Mouse (Mus musculus) telencephalon, adult 2 months (tissue): ENCODE data around the gene Clta.
A peak's percentile ranks its signal among the peaks of the same experiment; 100 is the strongest.

Source experiments
- DNase-seq: peaks from one replicate; pipeline ENCODE4 v3.0.0-alpha.2; 2011; ENCODE audit warnings: low read depth, low spot score

The Clta gene

GRCm38 (mm10) chr4:43980236-43980635 lies 24.0 kb upstream of the Clta start:
- DNase-seq = no peak

DNA sequence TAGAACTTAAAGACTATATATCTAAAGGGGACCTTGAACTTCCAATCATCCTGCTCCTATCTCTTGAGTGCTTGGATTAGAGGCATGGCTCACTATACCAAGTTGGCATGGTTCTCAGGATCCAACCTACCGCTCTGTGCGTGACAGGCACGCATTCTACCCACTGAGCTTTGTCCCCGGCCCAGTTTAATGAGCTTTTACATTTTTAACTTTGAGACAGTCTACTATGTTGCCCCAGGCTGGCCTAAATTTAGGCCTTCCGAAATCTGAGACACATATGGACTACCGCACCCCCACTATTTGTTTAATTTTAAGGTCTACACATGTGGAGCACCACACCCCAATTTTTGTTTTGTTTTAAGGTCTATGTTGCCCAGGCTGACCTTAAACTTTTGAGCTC lies 23.4 kb upstream of the Clta start:
- DNase-seq = no peak

DNA sequence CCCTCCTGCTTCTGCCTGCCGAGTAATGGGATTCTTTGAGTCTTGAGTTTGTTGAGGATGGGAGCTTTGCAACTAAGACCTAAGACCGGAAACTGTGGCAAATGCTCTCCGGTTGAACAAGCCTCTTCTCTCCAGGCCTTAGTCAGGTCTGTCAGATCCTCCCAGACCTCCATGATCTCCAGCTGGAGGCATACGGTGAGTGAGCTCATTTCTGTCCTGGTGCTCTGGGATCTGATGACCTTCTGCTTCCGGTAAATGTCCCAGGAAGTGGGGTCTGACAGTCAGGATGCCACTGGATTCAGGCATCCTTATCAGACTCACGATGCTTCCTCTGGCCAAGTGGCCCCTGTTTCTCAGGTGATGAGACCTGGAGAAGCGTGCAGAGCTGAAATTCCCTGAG lies 23.0 kb upstream of the Clta start:
- DNase-seq = no peak

GRCm38 (mm10) chr4:43982053-43982732 lies 22.1 kb upstream of the Clta start:
- peak; percentile 60 for DNase-seq

DNA sequence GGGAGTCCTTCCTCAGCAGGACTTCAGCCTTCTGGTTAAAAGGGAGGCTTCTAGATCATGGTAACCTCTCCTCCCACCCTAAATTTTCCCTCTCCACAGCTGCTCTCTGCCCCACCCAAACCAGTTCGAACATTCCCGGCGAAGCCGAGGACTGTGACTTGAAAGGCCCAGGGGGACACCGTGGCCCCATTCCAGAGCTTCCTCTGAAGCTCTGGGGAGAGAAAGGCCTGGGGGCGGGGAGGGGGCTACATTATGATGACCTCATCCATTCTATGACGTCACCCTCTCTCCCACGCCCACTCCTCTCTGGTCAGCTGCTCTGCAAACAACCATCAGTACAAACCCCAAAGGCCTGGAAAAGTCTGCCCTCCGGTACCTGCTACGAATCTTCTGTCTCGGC lies 21.1 kb upstream of the Clta start, which contains the start of gene Ccin:
Gene Ccin (plus strand): TSS at position 303 of the 400 bp plus-strand sequence.
- DNase-seq = no peak

- no peak for DNase-seq
These were observed 20.5 kb upstream of the Clta start for GRCm38 (mm10) chr4:43983756-43984155.

- DNase-seq = no peak
These were observed 19.9 kb upstream of the Clta start for GRCm38 (mm10) chr4:43984326-43984725.

DNA sequence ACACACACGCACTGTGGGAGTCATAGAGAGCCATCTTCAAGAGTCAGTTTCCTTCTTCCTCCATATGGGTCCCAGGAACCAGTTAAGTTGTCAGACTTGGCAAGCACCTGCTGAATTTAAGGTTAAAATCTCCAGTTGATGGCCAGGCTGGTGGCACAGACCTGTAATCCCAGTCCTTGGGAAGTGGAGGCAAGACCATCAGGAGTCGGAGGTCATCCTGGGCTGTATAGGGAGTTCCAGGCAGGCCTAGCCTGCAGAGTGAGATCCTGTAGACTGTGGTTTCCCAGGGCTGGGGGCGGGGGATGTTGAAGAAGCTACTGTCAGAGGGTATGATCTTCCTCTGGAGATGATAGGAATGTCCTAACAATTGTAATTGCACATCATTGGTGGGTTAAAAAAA lies 15.3 kb upstream of the Clta start:
- no peak for DNase-seq

DNA sequence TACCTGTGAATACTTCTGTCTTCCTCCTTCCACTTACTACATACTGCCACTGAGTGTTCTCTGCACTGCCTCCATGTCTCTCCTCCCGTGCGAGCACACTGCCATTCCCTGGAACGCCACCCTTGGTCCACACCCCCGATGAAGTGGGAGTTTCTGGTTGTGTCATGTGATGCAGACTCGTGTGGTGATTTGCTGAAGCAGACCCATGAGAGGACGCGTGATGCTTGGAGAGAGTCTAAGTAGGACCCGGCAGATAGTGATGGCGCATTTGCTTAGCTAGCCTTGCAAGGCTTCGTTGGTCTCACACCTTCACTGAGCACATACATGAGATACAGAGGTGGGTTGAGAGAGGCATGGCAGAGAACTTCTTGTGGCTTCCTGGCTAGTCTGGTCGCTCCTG lies 11.2 kb upstream of the Clta start:
- DNase-seq = no peak

- DNase-seq = no peak
These were observed 9.9 kb upstream of the Clta start for GRCm38 (mm10) chr4:43994342-43994741.

GRCm38 (mm10) chr4:44003622-44004021 lies 630 bp upstream of the Clta start:
- no peak for DNase-seq

DNA sequence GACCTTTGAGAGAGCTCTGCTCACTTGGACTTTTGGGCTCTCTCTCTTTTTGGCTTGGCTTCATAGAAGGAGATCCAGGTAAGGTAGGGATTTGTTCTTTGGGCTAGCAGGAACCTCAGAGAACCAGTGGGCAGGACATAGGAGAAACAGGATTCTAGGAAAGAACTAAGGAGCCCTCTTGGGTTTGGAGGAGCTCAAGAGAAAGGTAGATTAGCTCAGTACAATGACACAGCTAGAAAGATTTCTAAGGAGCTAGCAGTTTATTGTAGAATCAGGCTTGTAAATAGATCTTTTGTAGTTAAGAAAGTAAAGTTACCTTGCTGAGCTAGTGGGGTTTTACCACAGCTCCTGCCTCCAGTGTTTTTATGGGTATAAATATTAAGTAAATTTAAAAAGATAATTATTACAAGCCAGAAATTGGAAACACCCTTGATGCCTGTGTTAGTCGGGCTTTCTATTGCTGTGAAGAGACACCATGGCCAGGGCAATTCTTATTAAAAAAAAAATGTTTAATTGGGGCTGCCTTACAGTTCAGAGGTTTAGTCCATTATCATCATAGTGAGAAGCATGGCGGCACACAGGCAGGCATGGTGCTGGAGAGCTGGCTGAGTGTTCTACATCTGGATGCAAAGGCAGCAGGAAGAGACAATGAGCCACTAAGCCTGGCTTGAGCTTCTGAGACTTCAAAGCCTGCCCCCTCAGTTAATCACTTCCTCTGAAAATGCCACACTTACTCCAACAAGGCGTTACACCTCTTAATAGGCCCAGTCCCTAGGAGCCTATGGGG lies 564 bp downstream of the Clta start:
- DNase-seq = no peak

DNA sequence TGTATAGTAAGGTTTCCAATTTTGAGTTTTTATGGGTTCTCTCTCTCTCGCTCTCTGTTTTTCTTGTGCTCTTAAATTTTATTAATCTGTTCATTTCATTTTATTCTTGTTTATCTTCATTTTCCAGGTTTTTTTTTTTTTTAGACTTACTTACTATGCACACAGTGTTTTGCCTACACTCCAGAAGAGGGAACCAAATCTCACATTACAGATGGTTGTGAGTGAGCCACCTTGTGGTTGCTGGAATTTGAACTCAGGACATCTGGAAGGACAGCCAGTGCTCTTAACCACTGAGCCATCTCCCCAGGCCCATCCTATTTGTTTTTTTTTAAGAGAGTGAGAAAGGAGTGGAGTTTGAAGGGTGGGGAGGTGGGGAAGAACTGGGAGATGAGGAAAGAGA lies 5.9 kb downstream of the Clta start:
- no peak for DNase-seq

DNA sequence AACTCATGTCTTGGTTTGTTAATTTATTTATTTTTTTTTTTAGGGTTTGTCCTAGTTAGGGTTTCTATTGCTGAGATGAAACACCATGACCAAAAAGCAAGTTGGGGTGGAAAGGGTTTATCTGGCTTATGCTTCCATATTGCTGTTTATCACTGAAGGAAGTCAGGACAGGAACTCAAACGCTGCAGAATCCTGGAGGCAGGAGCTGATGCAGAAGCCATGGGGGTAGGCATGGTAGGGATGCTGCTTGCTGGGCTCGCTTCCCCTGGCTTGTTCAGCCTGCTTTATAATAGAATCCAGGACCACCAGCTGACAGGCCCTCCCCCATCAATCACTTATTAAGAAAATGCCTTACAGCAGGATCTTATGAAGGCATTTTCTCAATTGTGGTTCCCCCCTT lies 6.6 kb downstream of the Clta start:
- no peak for DNase-seq

- no peak for DNase-seq
These were observed 7.5 kb downstream of the Clta start for GRCm38 (mm10) chr4:44011799-44012198.

DNA sequence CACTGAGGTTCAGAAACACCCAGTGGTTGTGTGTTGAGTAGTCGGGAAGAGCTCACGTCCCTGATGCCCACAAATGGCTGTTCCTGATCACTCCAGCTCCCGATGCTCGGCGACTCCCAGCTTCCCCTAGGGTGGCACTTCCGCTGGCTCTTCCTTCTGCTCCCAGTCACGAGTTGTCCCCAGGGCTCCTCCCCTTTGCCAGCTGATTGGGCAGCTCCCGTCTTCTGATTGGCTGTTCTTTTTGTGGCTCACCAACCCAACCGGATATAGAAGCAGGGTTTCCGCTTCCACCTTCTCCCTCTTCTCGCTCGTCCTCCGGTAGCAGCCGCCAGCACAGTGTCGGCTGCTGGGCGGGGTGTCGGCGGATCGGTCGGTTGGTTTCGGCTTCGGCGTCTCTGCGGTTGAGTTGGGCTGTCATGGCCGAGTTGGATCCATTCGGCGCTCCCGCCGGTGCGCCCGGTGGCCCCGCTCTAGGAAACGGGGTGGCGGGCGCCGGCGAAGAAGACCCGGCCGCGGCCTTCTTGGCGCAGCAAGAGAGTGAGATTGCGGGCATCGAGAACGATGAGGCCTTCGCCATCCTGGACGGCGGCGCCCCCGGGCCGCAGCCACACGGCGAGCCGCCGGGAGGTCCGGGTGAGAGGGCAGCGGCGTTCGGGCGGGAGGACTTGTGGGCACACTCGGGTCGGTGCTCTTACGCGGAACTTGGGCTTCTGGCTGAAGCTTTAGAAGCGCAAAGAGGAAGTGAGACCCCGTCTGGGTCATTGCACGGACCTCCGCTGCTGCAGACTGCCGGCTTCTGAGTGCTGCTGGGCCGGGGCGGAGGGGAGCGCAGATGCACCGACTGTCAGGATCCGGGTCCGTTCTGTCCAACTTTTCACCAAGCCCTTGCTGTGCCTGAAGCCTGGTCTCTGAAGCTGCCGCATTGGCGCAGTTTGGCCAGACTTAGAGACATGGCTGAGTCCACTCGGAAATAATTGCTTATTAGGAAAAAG lies 8.4 kb downstream of the Clta start:
- peak; percentile 98 for DNase-seq

DNA sequence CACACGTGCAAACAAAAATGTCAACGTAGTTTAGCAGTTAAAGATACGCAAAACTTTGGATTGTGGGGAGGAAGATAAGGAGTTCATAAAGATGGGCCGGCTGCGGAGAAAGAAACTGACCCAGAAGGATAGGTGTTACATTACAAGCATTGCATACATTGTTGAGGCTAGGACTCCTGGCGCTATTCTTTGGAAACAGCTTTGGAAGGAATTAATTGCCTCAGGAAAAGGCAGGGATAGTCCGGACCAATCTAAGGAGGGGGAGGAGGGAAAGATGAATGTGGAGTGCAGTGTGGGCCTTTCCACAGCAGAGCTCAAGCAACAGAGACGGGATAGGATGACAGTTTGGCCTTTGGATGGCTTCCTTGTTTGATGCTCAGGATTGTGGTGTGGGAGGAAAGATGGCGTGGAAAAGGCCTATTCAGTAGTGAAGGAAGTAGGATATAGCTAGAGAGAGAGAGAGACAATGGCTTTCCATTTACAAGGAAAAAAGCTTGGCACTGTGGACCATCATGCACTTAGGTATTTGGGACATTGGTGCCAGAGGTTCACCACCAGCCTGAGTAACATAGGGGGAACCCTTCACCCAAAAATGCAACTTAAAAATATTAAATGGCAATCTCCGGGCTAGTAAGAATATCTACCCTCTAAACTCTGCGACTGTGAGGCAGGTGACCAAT lies 9.3 kb downstream of the Clta start:
- DNase-seq = no peak

DNA sequence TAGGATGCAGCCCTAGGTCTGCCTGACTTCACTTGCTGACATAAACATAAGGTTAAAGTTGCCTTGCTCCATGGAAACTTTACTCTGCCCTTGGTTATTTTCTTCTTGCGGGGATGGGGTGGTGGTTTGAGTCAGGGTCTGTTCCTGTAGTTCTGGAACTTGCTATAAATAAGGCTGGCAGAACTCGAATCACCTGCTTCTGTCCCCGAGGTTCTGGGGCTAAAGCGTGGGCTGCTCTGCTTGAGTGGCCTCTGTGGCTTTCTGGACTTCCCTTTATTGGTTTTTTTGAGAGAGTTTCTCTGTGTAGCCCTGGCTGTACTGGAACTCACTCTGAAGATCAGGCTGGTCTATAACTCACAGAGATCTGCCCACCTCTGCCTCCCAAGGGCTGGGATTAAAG lies 11.8 kb downstream of the Clta start:
- no peak for DNase-seq

DNA sequence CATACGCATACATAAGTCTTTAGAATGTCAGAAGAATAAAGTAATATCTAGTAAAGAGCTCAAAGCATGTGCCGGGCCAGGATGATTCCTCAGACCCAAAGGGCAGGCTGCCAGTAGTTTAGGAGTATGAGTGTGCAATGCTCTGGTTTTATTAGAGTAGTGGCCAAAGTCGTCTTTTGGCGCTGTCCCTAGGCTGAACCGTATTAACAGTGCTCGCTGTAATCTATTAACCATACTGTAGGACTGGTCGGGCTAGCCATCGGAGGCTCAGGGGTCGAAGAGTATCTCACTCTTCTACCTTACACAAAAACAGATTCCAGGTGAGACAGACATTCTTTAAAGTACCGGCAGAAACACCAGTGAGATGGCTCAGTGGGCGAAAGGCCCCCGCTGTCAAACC lies 12.5 kb downstream of the Clta start:
- DNase-seq = no peak

DNA sequence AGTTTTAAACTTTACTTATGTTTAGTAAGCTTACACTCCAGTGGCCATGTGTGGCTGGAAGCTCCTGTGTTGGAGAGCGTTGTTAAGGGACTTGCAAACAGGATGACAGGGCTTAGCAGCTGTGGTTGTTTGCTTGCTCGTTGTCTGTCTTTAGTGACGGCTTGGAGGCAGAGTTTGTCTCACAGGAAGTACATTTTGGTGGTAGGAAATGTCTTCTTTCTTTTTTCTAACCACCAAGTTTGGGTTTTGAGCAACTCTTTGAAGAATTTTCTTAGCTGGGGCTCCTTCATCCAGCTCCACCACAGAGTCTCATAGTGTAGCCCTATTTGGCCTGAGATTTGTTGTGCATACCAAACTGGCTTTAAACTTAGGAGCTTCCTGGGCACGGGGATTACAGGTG lies 18.1 kb downstream of the Clta start:
- DNase-seq = no peak

GRCm38 (mm10) chr4:44022766-44023165 lies 18.5 kb downstream of the Clta start:
- no peak for DNase-seq
